In the genomic region with DNA sequence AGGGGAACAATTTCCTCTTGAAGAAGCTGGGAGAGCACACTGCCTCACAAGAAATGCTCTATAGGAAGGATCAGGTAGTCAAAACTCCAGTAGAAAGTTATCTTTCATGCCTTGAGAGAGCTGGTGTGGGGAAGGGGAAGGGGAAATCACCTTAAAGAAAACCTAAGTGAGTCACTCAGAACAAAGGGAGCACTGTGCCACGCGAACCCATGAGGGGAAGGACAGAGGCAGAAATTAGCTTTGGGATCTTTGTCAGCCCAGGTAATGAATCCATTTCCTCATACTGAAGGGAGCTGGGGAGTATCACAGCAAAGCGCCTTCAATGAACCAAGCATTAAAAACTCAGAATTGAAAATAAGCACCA, we compare ENCODE assay signal across 12 mouse cellular contexts. TPM values are rescaled to one million over a fixed set of nuclear protein-coding genes. Genes with fewer than 3 reads are reported as not detected.
DNase-seq lines count a peak whose midpoint lies in the region; ATAC-seq and TF ChIP-seq lines count a peak whose summit lies in the region.
"Had no signal": no experiment of that assay in that cellular context is flagged by ENCODE, and none has a peak within 500 bp of the region (broad histone marks: within the 10 kb centered on the region; RNA-seq: fewer than 3 reads in every experiment).

No protein-coding gene starts in this region.

- no peaks in the 10 kb centered on the region for H3K9me3 ChIP-seq in kidney, postnatal 0 days (replicated peaks; ENCODE audit: low read length)
- no peaks in the 10 kb centered on the region for H3K9me3 ChIP-seq in intestine, embryonic 15.5 days
- H3K9me3 ChIP-seq: midbrain, embryonic 12.5 days had no signal

- 0 out of 2 replicates have a peak, but pooled peaks cover 6% of the 10 kb centered on the region for H3K36me3 ChIP-seq in kidney, postnatal 0 days (ENCODE audit: insufficient read depth, low read length)
- peaks cover 8% of the 10 kb centered on the region for H3K36me3 ChIP-seq in intestine, embryonic 15.5 days

- H3K27me3 ChIP-seq in kidney, postnatal 0 days (ENCODE audit: insufficient read depth, low read length): no peaks in the 10 kb centered on the region
- no peaks in the 10 kb centered on the region for H3K27me3 ChIP-seq in intestine, embryonic 15.5 days (replicated peaks)
- H3K27me3 ChIP-seq: midbrain, embryonic 12.5 days; Patski had no signal

- H3K4me1 ChIP-seq in kidney, postnatal 0 days (replicated peaks; ENCODE audit: insufficient read depth, low read length): no peaks in the 10 kb centered on the region
- peaks cover 9% of the 10 kb centered on the region; the same call in 1 of the 2 replicates for H3K4me1 ChIP-seq in intestine, embryonic 15.5 days (replicated peaks)
- H3K4me1 ChIP-seq: midbrain, embryonic 12.5 days had no signal

- H3K4me2 ChIP-seq in kidney, postnatal 0 days (ENCODE audit: low read length): no peak overlapping the region
- no peak overlapping the region for H3K4me2 ChIP-seq in intestine, embryonic 15.5 days (replicated peaks)
- H3K4me2 ChIP-seq: midbrain, embryonic 12.5 days had no signal

- intact Hi-C loops in gastrocnemius, adult 2 months (cut with DNase I): loop anchor here (10.0 kb wide), 1 partner anchor 305 kb away; no protein-coding TSS in a partner anchor

- DNase-seq in gastrocnemius, adult 2 months: no peak
- no peak for DNase-seq in gastrocnemius, adult 18-20 months (ENCODE audit: low spot score)
- DNase-seq in kidney, postnatal 0 days (ENCODE audit: low spot score): no peak
- no peak for DNase-seq in kidney, adult 8-10 months
- peak; percentile 50 for DNase-seq in CD4-positive helper T cell, adult 2 months (ENCODE audit: low read depth, low spot score)
- DNase-seq in retina, postnatal 1 day: no peak
- DNase-seq in Muller cell, postnatal 12 days (ENCODE audit: inconsistent ontology term): no peak
- DNase-seq: adrenal gland, postnatal 36 days; cerebellum, adult 18-20 months had no signal

- no peak overlapping the region for H3K4me3 ChIP-seq in gastrocnemius, adult 2 months
- no peak overlapping the region for H3K4me3 ChIP-seq in kidney, postnatal 0 days (replicated peaks; ENCODE audit: low read depth, low read length)
- H3K4me3 ChIP-seq in intestine, embryonic 15.5 days (replicated peaks): no peak overlapping the region
- H3K4me3 ChIP-seq: midbrain, embryonic 12.5 days had no signal

- TF ChIP-seq CTCF in gastrocnemius, adult 2 months (IDR thresholded peaks at IDR 0.05): no peak
- no peak for TF ChIP-seq CTCF in kidney, postnatal 0 days (IDR thresholded peaks at IDR 0.05; ENCODE audit: low read depth)

- 62% methylated on average over 3 of the region's 3 CpGs for WGBS in kidney, postnatal 0 days
- 53% methylated on average over 3 of the region's 3 CpGs for WGBS in intestine, embryonic 15.5 days

- no peak for ATAC-seq in kidney, postnatal 0 days (replicated peaks; ENCODE audit: low FRiP score, low read depth)
- ATAC-seq in intestine, embryonic 15.5 days: peak; percentile 34
- ATAC-seq: Patski had no signal

- no peak overlapping the region for H3K9ac ChIP-seq in kidney, postnatal 0 days (ENCODE audit: low read depth, low read length)
- no peak overlapping the region for H3K9ac ChIP-seq in intestine, embryonic 15.5 days
- H3K9ac ChIP-seq: midbrain, embryonic 12.5 days had no signal

- H3K27ac ChIP-seq in gastrocnemius, adult 2 months: peak overlapping the region; percentile 80
- peak overlapping the region; percentile 33; the same call in 1 of the 2 replicates for H3K27ac ChIP-seq in kidney, postnatal 0 days
- peak overlapping the region; percentile 58 for H3K27ac ChIP-seq in intestine, embryonic 15.5 days
- H3K27ac ChIP-seq: midbrain, embryonic 12.5 days had no signal

RNA-seq across cellular contexts. Expression of a gene that starts 45.7 kb away (rescaled TPM):
- 1 to 10 TPM; 5.6 to 6.8 TPM for total RNA-seq in gastrocnemius, adult 2 months (2021)
- 1 to 10 TPM; 5.3 to 6.1 TPM for total RNA-seq in gastrocnemius, adult 18-20 months (2021)
- 3.4 and 4.1 TPM in 2 replicates for polyA plus RNA-seq in kidney, postnatal 0 days (2015; fragmentation: Nextera tagmentation; extraction: Ambion mirVana)
- 6.3 and 6.9 TPM in 2 replicates for polyA plus RNA-seq in intestine, embryonic 15.5 days (2015; fragmentation: Nextera tagmentation; extraction: Ambion mirVana)
